Mouse (Mus musculus): ENCODE data around the gene Fnip2.
A peak's percentile ranks its signal among the peaks of the same experiment; 100 is the strongest.

The Fnip2 gene

DNA sequence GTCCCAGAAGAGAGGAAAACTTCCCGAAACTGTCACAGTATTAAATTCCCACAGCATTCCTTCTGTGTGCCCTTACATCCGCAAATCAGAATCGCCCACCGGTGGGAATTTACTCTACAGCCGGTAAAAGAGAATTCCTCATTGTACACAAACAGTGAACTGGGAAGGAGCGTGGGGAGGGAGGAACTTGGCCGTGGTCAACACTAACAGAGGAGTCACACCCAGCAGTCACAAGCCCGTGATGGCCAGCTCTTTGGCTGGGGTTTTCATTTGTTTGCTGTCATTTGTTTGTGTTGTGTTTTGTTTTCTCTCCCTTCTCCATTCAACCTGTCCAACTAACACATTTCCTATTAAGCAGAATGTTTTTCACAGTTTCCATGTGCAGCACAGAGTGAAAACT is 39.7 kb downstream of the Fnip2 start:
- DNase-seq: peak; percentile 69

DNA sequence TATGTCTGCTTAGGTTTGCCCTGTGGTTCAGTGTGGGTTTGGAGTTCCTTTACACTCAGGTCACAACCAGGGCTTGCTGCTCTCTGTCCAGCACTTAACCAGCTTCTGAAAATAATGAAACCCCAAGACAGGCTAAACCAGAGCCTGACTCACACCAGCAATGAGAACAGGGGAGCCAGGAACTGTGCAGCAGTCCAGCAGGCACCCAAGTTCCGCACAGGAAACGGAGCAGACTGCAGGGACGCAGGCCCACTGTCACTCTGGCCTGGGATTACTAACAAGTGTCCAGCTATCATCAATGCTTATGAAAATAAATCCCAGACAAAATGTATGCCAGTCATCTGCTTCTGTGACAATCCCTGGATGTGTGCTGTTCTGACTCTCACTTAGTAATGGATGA is 40.1 kb downstream of the Fnip2 start:
- no peak for DNase-seq

DNA sequence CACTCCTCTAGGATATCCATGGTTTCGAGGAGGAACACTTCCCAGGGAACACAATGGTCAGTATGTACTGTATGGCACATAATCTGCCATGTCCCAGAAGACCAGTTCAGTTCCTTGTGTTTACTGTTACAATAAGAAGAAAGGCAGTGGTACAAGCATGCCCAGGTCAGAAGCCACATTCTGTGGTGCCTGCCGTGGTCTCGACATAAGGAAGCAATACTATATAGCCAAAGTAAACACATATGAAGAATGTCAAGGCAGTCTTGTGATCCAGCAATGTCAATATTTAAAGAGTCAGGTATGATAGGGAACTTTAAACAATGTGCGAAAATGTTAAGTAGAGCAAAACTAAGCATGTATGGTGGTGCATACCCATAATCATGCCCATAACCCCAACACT is 44.2 kb downstream of the Fnip2 start:
- no peak for DNase-seq

DNA sequence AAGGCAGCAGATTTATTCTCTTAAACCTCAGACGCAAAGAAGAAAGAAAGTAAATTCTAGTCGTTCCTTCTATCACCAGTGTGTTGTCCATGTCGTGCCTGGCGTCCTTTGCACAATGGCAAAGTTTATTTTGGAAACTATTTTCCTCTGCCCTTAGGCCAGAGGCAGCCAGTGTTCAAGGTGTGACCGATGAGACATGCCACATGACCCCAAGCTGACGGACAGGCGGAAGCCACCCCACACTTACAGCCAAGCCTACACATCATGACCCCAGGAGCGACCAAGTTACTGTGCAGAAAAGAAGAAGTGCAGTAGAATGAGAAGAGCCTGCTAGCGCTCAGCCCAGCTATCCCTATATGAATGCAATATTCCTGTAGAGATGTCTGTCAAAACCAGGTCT is 47.7 kb downstream of the Fnip2 start:
- DNase-seq: peak; percentile 48

DNA sequence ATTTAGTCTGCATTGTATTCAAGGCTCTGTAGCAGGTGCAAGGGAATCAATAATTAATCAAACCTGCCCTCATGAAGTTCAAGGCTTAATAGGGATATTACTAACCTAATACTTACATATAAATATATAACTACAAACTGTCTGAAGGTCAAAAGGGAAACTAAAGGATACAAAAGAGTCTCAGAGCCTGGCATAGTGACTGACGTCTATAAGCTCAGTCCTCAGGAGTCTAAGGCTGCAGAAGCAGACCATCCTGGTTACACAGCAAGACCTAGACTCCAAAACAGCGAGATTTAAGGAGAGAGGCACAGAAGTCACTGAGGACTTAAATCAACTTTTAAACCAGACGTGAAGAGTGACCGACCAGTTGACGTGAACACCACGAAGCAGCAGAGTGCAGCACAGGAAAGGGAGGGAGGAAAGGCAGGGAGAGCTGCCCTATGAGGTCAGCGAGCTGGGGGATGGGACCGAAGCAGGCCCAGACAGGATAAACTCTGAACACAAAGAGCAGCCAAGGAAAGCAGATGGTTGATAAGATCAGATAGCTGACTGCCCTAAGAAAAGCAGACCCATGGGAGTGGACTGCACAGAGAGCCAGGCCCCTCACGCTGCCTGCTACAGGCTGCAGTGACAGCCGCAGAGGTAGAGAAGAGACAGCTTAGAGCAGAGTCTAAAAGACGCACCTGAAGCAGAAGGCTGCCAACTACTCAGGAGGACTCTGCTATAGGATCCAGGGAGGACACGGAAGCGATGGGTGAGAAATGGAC is 48.7 kb downstream of the Fnip2 start:
- peak; percentile 87 for DNase-seq

DNA sequence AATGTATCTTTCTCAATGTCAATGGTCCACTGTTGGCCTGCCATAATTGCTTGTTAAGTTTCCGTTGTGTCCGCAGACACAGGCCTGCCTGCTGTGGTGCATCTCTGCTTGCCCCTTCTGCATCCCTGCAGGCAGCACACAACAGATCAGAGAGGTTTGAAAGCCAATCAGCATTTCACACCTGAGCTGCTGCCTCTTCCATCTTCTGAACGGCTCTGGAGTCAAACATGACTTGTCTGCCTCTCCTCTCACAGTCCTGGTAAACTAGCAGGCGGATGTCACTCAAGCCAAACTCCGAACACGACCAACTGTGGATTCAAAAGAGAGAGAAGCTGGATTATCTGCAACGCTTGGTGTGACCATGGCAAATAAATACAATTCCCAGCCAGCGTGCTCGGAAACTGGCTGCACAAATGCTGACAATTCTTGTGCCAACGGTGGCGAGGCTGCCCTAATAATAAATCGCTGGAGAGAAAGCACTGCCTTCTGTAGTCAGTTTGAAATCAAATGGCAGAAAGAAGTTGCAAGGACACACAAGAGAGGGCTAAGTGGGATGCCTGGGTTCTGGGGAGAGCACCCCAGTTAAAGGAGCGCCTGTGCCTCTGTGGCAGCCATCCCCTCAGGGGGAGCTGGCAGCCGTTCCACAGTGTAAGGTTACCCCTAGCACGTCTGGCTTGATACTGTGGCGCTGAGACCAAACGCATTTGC is 49.6 kb downstream of the Fnip2 start:
- DNase-seq: no peak

DNA sequence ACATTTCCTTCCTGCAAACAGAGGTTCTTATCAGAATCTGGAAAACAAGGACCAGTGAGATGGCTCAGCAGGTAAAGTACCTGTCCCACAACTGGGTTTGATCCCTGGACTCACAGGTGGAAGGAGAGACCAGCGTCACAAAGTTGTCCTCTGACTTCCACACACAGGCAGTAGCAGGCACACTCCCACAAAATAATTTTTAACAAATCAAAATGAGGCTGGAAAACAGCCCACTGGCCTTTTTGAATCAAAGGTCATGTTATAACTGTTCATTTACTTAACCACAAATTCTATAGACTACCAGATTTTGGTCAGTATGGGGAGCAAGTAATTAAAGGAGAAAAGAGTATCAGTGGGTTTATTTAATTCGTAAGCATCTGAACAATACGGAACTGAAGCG is 50.6 kb downstream of the Fnip2 start:
- DNase-seq: no peak

DNA sequence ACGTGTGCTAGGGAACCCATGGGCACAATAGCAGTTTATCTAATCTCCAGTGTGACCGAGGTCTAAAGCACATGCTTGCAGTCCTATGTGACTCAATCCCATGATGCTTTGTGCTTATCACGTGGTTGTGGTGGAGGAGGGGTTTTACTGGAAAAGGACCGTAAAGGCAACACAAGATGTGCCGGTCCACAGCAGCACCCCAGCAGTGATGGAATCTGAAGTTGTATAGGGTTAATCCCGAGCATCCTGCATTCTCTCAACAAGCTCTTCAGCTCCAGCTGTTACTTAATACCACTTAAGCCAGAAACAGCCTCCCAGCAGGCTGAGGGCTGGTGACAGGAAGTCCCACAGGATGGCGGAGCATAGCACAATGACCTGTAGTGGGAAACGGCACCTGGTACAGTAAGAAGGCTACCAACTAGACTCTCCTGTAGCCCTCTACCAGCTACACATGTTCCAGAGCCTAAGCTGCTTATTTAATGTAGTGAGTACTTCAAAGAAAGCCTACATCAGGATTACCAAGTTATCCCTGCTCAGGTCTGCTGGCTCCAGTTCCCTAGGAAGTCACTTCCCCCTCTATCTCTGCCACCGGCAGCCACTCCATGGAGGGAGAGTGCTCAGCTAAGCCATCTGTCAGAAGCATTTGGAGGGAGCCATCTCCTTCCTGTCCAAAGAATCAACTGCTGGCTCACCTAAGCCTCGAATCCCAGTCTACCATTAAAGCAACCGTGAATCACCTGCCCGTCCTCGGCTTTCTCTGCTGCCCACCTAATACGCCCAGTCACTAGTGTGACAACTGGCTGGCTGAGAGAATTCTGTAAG is 51.3 kb downstream of the Fnip2 start:
- peak; percentile 33 for DNase-seq

DNA sequence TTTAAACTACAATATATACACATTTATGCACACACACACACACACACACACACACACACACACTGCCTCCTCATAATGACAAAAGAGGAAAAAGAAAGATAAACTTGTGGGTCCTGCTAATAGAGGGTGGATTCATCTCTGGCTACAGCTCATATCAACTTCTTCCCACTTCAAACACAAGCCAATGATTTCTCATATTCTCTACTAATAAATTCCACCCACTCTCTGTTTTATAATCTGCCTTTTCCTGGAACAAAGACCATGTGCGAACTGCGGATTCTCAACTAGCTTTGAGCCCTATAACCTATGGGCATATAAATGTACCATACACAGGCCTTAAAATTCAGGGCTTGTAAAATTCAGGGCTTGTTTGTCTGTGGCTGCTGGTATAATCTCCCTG is 53.3 kb downstream of the Fnip2 start:
- no peak for DNase-seq

DNA sequence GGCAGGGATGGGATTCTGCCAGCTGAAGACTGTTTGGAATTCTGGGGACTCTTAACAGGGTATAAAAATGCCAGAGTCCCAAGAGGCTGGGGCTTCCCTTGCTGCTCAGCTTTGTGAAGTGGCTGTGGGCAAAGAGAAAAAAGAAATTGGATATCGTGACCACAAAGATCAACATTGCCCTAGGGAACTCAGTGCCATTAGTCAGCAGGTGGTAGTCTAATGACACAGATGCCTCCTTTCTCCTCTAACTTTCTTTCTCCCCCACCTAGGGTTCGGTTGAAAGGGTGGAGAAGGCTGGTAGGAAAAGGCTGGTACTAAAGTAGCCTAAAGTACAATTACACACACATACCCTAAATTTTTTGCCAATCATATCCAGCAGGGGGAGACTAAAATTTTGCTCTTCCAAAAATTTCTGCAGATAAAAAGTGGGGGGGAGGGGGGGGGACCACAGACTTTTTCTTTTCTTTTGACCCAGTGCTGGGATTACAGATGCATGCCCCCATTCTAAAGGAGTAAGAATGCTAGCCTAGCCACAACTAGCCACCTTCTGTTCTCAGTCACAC is 66.3 kb downstream of the Fnip2 start:
- no peak for DNase-seq

DNA sequence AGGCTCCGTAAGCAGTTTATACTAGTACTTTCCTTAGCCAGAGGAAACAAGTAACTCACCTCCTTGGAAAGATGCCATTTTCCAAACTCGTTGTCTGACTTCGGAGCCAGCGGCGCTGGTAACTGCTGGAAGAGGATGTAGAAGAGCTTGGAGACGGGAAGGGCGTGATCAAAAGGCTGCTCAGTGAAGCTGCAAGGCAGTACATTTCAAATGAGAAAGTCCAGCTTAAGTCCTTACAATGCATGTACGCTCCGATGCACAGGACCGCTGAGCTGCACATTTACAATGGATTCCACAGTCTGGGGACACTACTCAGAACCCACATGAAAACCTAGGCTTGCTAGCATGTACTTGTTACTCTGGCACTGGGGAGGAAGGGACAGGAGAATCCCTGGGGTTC is 67.3 kb downstream of the Fnip2 start:
- peak; percentile 40 for DNase-seq

DNA sequence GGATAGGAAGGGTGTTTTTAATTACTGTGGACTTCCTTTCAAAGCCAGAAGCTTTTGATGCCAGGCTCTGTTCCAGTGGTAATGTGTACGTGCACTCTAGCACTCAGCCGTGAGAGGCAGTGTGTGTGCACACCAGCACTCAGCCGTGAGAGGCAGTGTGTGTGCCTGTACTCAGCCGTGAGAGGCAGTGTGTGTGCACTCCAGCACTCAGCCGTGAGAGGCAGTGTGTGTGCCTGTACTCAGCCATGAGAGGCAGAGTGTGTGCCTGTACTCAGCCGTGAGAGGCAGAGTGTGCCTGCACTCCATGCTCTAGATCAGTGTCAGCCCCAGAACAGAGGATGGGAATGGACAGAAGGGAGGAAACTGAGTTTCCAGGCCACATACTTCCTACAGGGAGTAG is 70.9 kb downstream of the Fnip2 start:
- DNase-seq: no peak

DNA sequence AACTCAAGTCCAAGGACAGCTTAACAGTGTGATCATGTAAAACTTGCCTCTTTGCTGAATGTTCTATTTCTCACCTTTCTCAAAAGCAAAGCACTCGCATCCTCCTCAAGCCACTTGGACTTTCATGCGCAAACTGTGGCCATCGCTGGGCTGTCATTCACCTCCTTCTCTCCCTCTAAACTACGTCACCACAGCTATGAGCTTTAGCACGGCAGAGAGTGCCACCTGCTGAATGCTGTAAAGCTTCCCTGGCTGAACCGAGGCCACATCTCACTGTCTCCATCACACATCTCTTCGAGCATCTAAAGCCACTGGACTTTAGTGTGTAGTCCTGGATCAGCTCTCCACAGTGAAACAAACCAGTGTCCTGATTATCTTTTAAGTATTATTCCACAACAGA is 72.4 kb downstream of the Fnip2 start:
- DNase-seq: no peak

DNA sequence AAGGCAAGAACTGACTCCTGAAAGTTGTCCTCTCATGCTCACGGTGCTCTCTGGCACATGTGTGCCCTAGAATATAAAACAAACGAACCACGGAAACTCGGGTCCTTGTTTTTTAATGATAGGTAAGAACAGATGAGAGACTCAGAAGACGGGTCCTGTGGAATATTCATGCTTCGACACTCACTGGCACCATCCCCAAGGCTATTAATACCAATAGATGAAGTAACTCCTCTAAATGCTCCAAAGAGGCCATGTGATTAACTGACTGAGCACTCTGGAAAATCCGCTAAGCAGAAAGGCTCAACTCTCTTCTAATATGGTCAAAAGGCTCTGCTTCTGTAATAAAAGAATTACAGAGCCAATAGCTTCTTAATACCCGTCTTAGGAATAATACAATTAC is 73.6 kb downstream of the Fnip2 start:
- DNase-seq: peak; percentile 23

DNA sequence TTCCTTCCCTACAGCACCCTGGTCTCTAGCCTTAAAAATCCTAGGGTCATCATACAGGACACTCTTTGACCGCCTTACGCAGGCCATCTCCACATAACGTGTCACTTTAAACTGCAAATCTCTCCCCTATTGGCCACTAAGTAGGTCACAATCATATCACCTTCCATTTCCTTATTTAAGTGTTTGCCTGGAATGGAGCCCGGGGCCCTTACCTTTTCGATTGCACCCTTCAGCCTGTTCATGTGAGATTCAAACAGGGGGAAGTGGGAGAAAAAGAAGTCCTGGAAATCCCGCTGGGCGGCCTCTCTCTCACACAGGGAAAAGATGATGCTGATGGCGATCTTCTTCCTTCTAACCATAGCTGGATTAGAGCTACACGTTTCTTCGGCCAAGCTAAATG is 74.5 kb downstream of the Fnip2 start:
- peak; percentile 92 for DNase-seq

DNA sequence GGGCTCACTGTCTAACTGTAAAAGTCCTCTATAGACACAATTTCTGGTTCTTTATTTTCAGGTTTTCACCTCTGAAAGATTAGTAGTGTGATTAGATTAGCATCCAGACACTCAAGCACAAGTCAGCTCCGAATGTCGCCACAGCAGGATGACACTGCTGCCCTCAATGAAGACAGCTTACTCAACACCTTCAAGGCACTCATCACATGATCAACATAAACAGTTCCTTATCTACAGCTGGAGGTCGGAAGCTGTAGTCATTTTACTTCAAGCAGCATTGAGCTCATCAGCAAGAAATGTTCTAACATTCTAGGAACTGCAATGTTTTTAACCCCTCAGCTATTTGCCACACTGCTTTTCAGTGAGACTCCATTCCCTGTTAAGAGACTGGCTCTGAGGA is 76.0 kb downstream of the Fnip2 start:
- no peak for DNase-seq

DNA sequence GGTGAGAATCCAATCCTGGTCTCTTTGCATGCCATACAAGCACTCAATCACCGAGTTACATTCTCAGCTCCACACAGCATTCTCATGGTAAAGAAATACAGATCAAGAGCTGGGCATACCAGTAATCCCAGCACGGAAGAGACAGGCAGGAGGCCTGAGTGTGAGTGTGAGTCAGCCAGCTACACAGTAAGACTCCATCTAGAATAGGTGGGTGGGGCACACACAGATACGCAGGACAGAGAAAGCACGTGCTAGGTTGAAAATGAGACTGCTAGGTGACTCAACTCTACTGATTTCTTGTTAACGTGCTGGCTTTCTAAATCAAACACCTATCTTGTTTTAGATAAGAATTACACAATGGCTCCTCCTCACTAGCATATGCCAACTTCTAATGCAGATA is 77.5 kb downstream of the Fnip2 start:
- DNase-seq: no peak

DNA sequence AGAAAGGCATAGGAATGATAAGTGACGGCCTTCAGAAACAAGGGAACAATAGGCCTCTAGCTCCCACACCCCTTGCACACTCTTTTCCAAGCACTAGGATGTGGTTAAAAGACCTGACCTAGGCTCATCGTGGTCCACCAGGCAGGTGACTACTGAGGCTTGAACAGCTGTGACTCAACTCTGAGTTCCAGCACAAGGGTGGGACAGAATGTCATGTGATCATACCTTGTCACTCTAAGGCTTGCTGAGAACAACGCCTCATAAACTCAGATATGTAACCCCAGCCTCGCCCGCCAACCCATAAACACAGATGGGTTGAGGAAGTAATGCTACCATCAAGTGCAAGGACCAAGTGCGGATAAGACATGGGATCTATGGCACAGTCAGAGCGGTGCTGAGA is 79.6 kb downstream of the Fnip2 start:
- no peak for DNase-seq

DNA sequence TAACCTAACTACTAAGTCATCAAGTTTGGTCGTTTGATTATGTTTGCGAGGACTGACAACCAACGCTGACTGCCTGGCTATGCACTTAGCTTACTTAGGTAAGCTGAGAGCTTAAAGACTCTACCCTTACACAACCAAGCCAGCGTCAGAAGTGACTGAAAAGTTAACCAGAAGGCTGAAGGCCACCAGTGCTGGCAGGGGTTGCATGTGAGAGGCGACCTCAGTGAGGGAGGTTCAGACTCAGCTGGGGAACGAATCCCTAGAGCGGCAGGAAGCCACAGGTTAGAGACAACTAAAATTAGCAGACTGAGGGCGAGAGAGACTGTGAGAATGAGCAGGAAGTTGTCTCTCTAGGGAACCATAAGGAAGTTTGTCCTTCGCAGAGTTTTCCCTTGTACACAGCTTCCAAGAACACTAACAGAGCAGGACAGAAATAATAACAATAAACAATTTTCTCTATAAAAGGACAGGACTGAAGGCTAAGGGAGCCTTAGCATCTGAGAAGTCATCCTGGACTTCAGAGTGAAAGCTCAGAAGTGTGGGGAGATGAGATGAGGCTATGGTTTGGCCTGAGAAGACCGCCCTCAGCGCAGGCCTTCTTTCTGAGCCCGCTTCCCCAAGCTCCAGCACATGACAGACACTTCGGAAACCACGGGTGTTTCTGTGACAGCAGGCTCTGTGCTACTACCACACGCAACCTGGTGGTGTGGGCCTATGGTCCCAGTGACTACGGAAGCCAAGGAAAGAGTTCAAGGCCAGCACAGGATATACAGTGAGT is 83.1 kb downstream of the Fnip2 start:
- DNase-seq: peak; percentile 12

DNA sequence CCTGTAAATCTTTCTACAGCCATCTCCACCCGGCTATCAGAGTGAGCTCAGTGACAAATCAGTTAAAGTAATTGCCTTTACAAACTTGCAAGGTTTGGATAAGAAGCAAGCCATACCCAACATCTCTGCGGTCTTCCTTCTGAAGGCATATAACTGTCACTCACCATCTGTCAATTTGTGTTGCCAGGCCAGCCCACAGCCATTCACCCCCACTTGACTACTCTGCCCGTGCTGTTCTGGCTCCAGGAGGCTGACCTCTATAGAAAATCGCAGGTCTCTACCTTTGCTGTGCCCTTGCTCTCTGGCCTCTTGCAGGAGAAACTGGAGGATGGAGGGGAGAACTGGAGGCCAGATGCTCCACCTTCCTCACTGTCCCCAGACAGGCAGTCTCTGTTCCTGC is 88.7 kb downstream of the Fnip2 start:
- DNase-seq: no peak

DNA sequence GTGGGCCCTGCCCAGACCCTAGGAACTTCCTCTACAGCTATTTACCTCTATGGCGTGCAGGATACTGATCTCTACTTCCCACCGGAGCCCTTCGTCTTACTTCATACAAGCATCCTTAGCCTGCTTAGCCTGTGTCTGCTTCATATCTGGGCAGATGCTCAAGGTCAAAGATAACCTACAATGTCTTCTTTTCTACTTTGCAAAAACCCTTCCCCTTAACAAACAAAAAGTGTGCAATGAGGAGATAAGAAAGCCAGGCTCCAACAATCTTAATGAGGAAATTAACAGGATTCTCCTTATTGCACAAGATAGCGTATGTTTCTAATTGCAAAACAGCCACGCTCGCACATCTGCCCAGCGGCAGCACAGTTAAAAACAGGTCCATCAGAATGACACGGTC is 89.2 kb downstream of the Fnip2 start:
- no peak for DNase-seq

DNA sequence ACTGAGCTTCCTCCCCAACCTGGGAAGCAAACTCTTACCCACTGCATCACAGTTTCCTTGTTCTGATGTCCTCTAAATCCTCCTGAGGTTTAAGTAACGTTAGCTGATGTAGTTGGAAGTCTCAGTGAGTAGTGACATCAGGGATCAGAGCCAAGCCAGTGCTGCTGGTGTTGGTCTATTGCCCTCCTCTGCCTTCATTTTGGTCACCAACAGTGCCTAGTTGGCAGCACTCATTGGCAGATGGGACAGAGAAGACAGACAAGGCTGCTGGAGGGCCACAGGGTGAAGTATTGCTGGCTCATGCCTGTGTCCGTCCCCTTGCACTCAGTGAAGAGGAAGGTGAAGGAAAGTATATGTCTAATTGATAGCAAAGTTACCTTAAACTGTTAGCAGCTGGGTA is 91.6 kb downstream of the Fnip2 start:
- DNase-seq: no peak

DNA sequence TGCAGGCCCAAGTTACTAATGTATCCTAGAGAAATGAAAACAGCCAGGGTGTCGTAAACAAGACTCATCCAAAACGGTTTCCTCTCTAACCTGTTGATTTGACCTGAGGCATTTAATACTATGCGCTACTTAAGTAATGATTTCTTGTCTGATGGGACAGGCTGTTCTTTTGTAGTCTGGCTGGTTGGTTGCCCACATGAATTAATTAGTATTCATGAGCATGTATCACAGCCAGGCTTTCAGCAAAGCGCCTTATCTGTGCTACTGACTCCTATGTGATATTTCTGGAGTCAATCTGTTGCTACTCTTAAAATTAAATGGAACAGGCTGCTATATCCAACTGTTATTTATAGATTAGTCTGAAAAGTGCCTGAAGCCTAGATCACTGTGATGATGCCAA is 92.7 kb downstream of the Fnip2 start:
- no peak for DNase-seq

All from lung, postnatal 36 days (tissue).